Mouse (Mus musculus): ENCODE data around the gene Mymk. TPM values are rescaled to one million over a fixed set of nuclear protein-coding genes. Genes with fewer than 3 reads are reported as not detected.

Mymk gene
- total RNA-seq, 2 experiments from 2014 or later = 1.0 to 1.4 TPM

- peak; percentile 86 to 89 for DNase-seq (ENCODE audit: low spot score in 2 of 2)
Observed at GRCm38 (mm10) chr2:27038596-27038995, 33.4 kb downstream of the Mymk start.

DNA sequence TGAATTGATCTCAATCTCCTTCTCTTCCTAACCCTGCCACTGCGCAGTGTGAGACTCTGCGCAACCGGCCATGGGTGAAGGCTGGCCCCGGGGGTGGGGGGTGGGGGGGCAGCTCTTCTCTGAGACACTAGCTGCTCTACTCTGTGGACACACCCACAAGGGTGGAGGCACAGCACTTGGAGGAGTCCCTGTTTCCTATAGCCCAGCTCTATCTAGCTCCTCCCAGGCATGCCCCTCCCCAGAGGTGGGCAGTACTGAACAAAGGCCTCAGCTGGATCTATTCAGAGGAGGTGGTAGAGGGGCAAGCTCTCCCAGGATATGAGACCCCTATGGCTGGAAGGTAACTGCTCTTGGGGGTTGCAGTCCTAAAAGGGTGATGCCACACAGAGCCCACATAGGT is 35.0 kb downstream of the Mymk start:
- no peak for DNase-seq (ENCODE audit: low spot score in 2 of 2)

DNA sequence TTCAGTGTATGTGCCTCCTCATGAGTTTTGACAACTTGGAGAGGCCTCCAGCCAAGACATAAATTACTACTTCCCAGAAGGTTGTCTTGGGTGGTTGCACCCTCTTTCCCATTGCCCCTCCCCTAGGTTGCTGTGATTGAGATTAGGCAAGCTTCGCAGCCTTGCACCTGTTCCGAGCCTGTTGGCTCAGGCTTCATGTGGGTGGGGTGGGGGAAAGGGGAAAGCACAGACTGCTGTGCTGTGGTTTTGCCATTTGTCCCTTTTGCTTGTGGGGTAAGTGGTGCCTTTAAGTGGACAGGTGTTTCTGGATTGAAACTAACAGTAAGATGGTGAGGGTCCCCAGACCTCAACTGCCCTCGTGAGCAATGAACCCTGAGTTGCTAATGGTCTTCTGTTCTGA is 36.0 kb downstream of the Mymk start:
- DNase-seq (ENCODE audit: low spot score in 2 of 2) = no peak

GRCm38 (mm10) chr2:27032361-27032760 is 39.6 kb downstream of the Mymk start:
- DNase-seq (ENCODE audit: low spot score in 2 of 2) = no peak

DNA sequence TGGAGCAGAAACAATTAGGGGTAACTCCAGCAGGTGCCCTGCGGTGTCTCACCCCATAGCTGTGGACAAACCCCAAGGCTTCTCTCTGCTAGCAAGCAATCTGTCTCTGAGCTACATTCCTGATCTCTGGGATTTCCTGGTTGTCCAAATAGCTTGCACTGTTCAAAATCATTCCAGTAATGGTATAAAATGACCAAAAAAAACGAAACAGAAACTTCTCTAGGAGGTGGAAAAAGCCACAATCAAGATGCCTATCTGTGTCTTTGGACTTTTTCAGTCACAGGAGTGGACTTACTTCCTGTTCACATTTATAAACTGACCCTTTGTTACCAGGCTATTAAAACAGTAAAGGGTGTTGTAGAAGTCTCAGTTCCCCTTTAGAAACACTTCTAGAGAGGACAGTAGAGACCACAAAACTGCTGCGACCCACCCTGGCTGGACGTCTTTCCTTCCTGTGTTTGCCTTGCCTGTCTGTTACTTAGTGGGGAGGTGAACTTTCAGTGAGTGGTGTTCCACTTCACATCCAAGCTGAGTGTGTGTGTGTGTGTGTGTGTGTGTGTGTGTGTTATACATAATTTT is 43.5 kb downstream of the Mymk start:
- DNase-seq (ENCODE audit: low spot score in 2 of 2) = no peak

DNA sequence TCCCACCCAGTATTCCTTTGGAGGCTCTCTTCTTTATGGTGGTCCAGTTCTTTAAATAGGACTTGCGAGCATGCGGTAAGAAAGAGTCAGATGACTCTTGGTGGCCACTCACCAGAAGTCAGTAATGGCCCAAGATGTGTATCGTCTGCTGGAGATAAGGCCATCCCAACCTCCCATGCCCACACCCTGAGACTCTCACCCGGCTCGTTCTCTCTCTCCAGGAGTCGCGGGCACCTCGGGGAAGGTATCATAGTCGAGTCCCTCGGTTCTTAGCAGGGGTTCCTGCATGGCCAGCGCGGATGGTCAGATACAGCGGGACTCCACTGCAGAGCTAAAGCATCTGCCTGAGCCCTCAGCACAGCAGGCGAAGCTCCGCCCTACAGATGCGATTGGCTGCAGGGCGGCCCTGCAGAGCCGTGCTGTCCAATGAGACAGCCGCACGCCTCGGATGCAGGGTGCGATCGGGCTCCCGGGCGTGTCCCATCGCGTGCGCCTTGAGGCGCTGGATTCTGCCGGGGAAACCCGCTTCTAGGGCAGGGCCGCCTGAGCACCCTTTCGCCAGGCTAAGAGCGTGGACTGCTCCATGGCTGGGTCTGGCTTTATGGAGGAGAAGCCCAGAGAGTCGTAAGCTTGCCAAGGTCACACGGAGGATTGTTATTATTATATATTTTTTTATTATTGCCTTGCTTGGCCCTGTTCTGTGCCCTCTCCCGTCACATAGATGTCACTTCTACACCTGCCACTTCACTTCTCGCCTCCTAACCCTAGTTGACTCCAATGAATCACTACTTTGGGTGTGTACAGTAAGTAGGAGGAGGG is 44.2 kb downstream of the Mymk start, which contains the start of gene Slc2a6:
Gene Slc2a6 (minus strand): TSS at position 381 of the 819 bp plus-strand sequence.
- DNase-seq (ENCODE audit: low spot score in 2 of 2) = peak; percentile 83 to 88

- no peak for DNase-seq (ENCODE audit: low spot score in 2 of 2)
Observed at GRCm38 (mm10) chr2:27026857-27027617, 44.9 kb downstream of the Mymk start.

GRCm38 (mm10) chr2:27026332-27026731 is 45.6 kb downstream of the Mymk start:
- no peak for DNase-seq (ENCODE audit: low spot score in 2 of 2)

DNA sequence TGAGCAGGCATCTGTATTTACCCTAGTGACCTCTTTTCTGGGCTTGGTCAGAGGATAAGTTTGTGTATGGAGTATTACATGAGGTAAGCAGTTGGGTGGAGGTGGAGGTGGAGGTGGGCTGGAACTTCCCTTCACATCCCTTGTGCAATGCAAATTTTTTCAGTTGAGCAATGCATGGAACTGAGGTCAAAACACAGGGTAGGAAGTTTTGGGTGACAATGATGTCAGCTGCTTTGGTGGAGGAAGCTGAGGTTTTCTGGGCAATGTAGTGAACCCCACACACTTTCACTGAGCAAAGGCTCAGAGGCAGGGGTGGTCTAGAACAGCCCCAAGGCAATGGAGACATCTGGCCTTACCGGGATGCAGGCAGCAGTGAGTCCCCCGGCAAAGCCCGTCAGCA is 46.4 kb downstream of the Mymk start:
- DNase-seq (ENCODE audit: low spot score in 2 of 2) = no peak

- DNase-seq (ENCODE audit: low spot score in 2 of 2) = peak in 1 of 2 experiments; percentile 30
Observed at GRCm38 (mm10) chr2:27024136-27024535, 47.8 kb downstream of the Mymk start.

DNA sequence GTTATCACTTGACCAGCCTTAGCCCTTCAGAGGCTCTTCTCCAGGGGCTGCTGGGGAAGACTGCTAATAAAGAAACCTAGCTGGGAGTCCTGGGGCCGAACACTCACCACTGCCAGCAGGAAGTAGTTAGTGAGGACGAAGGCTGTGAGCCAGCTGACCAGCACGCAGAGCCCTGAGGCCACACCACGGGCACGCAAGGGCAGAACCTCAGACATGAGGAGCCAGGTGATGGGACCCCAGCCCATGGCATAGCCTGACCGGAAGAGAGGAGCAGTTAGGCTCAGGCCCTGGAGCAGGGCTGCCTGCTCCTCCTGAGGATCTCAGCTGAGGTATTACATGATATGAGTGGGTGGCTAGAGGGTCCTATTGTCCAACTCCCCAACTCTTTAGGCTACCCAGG is 49.4 kb downstream of the Mymk start:
- DNase-seq (ENCODE audit: low spot score in 2 of 2) = no peak

DNA sequence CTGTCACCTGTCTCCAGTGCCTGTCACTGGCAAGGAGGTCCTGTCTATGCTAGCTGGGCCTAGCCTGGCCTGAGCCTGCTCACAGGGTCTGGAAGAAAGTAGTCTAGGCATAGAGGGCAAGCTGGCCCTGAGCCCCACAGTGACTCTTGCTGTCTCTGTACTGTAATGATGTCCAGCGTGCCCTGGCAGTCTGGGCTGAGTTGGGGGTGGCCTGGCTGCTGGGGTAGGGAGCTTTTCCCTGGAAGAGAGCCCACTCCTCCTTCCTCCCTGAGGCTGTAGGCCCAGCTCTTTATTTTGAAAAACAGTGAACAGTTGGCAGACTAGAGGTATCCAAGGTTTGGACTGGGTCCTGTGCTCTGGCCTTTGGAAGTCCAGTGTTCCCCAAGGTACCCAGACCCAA is 50.9 kb downstream of the Mymk start:
- DNase-seq (ENCODE audit: low spot score in 2 of 2) = peak in 1 of 2 experiments; percentile 29

DNA sequence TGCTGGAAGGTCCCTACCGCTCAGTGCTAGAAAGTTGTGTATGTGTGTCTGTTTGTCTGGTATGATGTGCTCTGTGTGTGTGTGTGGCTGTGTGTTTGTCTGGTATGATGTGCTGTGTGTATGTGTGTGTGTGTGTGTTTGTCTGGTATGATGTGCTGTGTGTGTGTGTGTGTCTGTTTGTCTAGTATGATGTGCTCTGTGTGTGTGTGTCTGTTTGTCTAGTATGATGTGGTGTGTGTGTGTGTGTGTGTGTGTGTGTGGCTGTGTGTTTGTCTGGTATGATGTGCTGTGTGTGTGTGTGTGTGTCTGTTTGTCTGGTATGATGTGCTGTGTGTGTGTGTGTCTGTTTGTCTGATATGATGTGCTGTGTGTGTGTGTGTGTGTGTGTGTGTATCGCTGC is 52.4 kb downstream of the Mymk start:
- no peak for DNase-seq (ENCODE audit: low spot score in 2 of 2)

- peak; percentile 83 to 84 for DNase-seq (ENCODE audit: low spot score in 2 of 2)
Observed at GRCm38 (mm10) chr2:27017802-27018201, 54.2 kb downstream of the Mymk start.

Other genes with a start within 250 kb of the Mymk start
- not detected for gene Abo, start 207.2 kb downstream of the Mymk start, total RNA-seq (2021)
- 10 to 100 TPM; 31.5 to 33.9 TPM for gene Surf6, start 169.3 kb downstream of the Mymk start, total RNA-seq (2021)
- gene Med22, start 161.5 kb downstream of the Mymk start, total RNA-seq (2021) = 10 to 100 TPM; 44.5 to 45.9 TPM
- 100 to 1,000 TPM; 346 to 356 TPM for gene Rpl7a, start 161.4 kb downstream of the Mymk start, total RNA-seq (2021)
- gene Surf2, start 155.8 kb downstream of the Mymk start, total RNA-seq (2021) = 10 to 100 TPM; 35.4 to 38.7 TPM
- 10 to 100 TPM; 81.5 to 83.5 TPM for gene Surf1, start 155.6 kb downstream of the Mymk start, total RNA-seq (2021)
- gene Surf4, start 138.3 kb downstream of the Mymk start, total RNA-seq (2021) = 10 to 100 TPM; 62.1 to 64.0 TPM
- gene Stkld1, start 138.1 kb downstream of the Mymk start, total RNA-seq (2021) = under 1 TPM; 0.20 to 0.39 TPM
- gene Rexo4, start 107.8 kb downstream of the Mymk start, total RNA-seq (2021) = 10 to 100 TPM; 49.2 to 51.9 TPM
- gene Adamts13, start 98.8 kb downstream of the Mymk start, total RNA-seq (2021) = 1 to 10 TPM; 1.3 to 1.4 TPM
- 10 to 100 TPM; 63.2 to 63.3 TPM for gene Cacfd1, start 62.3 kb downstream of the Mymk start, total RNA-seq (2021)
- 10 to 100 TPM; 44.3 to 44.9 TPM for gene Slc2a6, start 44.2 kb downstream of the Mymk start, total RNA-seq (2021)
- 10 to 100 TPM; 16.1 to 18.1 TPM for gene Adamtsl2, start 7.2 kb upstream of the Mymk start, total RNA-seq (2021)
- gene Fam163b, start 70.3 kb upstream of the Mymk start, total RNA-seq (2021) = 100 to 1,000 TPM; 105 to 107 TPM
- under 1 TPM; 0.20 to 0.50 TPM for gene Dbh, start 93.1 kb upstream of the Mymk start, total RNA-seq (2021)
- 10 to 100 TPM; 10.0 to 11.2 TPM for gene Sardh, start 176.2 kb upstream of the Mymk start, total RNA-seq (2021)

Data from layer of hippocampus, postnatal 10 days (tissue).